Mouse (Mus musculus): Measurements from ENCODE around the gene Myo9a.

The Myo9a gene

GRCm38 (mm10) chr9:59750267-59751065 is at the start of gene Myo9a, which contains the start of gene Senp8:
TSS of gene Myo9a (plus strand) at chr9:59750896.
TSS of gene Senp8 (minus strand) at chr9:59750710.
- peak; percentile 99 for DNase-seq

- no peak for DNase-seq
Measured at GRCm38 (mm10) chr9:59701094-59701493, 49.6 kb upstream of the Myo9a start.

- no peak for DNase-seq
Measured at GRCm38 (mm10) chr9:59703099-59703498, 47.6 kb upstream of the Myo9a start.

- no peak for DNase-seq
Measured at GRCm38 (mm10) chr9:59706850-59707825, 43.6 kb upstream of the Myo9a start.

GRCm38 (mm10) chr9:59709225-59709624 is 41.5 kb upstream of the Myo9a start:
- no peak for DNase-seq

- DNase-seq: no peak
Measured at GRCm38 (mm10) chr9:59716275-59716898, 34.3 kb upstream of the Myo9a start.

GRCm38 (mm10) chr9:59718237-59718636 is 32.5 kb upstream of the Myo9a start:
- DNase-seq: no peak

GRCm38 (mm10) chr9:59721144-59721543 is 29.6 kb upstream of the Myo9a start:
- no peak for DNase-seq

GRCm38 (mm10) chr9:59723096-59723657 is 27.5 kb upstream of the Myo9a start:
- DNase-seq: peak; percentile 88

- peak; percentile 50 for DNase-seq
Measured at GRCm38 (mm10) chr9:59723791-59724442, 26.8 kb upstream of the Myo9a start.

- DNase-seq: no peak
Measured at GRCm38 (mm10) chr9:59725515-59725914, 25.2 kb upstream of the Myo9a start.

- no peak for DNase-seq
Measured at GRCm38 (mm10) chr9:59727569-59728286, 23.0 kb upstream of the Myo9a start.

- no peak for DNase-seq
Measured at GRCm38 (mm10) chr9:59731136-59731535, 19.6 kb upstream of the Myo9a start.

GRCm38 (mm10) chr9:59733075-59733474 is 17.6 kb upstream of the Myo9a start:
- DNase-seq: no peak

- no peak for DNase-seq
Measured at GRCm38 (mm10) chr9:59735394-59735793, 15.3 kb upstream of the Myo9a start.

GRCm38 (mm10) chr9:59740593-59740992 is 10.1 kb upstream of the Myo9a start:
- no peak for DNase-seq

- DNase-seq: no peak
Measured at GRCm38 (mm10) chr9:59743903-59744302, 6.8 kb upstream of the Myo9a start.

GRCm38 (mm10) chr9:59748387-59748786 is 2.3 kb upstream of the Myo9a start:
- no peak for DNase-seq

- DNase-seq: peak; percentile 36
Measured at GRCm38 (mm10) chr9:59748969-59749368, 1.7 kb upstream of the Myo9a start.

GRCm38 (mm10) chr9:59749581-59750265 is 973 bp upstream of the Myo9a start:
- peak; percentile 50 for DNase-seq

- no peak for DNase-seq
Measured at GRCm38 (mm10) chr9:59751066-59751581, 428 bp downstream of the Myo9a start.
